Comparison of ENCODE assay signal across 32 mouse cellular contexts in genomic region chr10:87867217-87867616, GRCm38 (mm10). TPM values are rescaled to one million over a fixed set of nuclear protein-coding genes. Genes with fewer than 3 reads are reported as not detected.
DNase-seq lines count a peak whose midpoint lies in the region; ATAC-seq and TF ChIP-seq lines count a peak whose summit lies in the region.
"Had no signal": no experiment of that assay in that cellular context is flagged by ENCODE, and none has a peak within 500 bp of the region (broad histone marks: within the 10 kb centered on the region; RNA-seq: fewer than 3 reads in every experiment).

No protein-coding gene starts in this region.

- no peaks in the 10 kb centered on the region for H3K27me3 ChIP-seq in liver, adult 2 months (ENCODE audit: control insufficient read depth, insufficient read depth, low read length)
- H3K27me3 ChIP-seq in liver, embryonic 11.5 days (replicated peaks; ENCODE audit: control insufficient read depth, insufficient read depth, low read length) = no peaks in the 10 kb centered on the region
- H3K27me3 ChIP-seq in limb, embryonic 10.5 days (ENCODE audit: low read depth, poor library complexity, severe bottlenecking) = peaks cover 6% of the 10 kb centered on the region; the same call in 1 of the 2 replicates
- no peaks in the 10 kb centered on the region for H3K27me3 ChIP-seq in hindbrain, embryonic 16.5 days (replicated peaks; ENCODE audit: control insufficient read depth, insufficient read depth, low read length)
- H3K27me3 ChIP-seq in hindbrain, embryonic 11.5 days (ENCODE audit: control insufficient read depth, insufficient read depth, low read length) = no peaks in the 10 kb centered on the region
- H3K27me3 ChIP-seq: CH12.LX; forebrain, embryonic 15.5 days; liver, embryonic 13.5 days; neural tube, embryonic 12.5 days had no signal

- no peak overlapping the region for H3K4me3 ChIP-seq in liver, adult 2 months (ENCODE audit: insufficient read depth, low read depth, low read length)
- H3K4me3 ChIP-seq in liver, embryonic 11.5 days (ENCODE audit: low read depth, low read length) = no peak overlapping the region
- no peak overlapping the region for H3K4me3 ChIP-seq in limb, embryonic 10.5 days
- H3K4me3 ChIP-seq in hindbrain, embryonic 16.5 days (ENCODE audit: low read length) = no peak overlapping the region
- H3K4me3 ChIP-seq in hindbrain, embryonic 11.5 days (ENCODE audit: low read depth, low read length) = no peak overlapping the region
- H3K4me3 ChIP-seq: forebrain, embryonic 15.5 days; liver, embryonic 13.5 days; midbrain, embryonic 10.5 days; myocyte; neural tube, embryonic 12.5 days had no signal

- peak; percentile 11 for DNase-seq in adrenal gland, postnatal 14 days
- DNase-seq in adrenal gland, adult 8-10 months = no peak
- no peak for DNase-seq in liver, adult 2 months (ENCODE audit: extremely low read depth, low read depth, low spot score)
- no peak for DNase-seq in liver, embryonic 11.5 days (ENCODE audit: low spot score)
- no peak for DNase-seq in limb, embryonic 10.5 days (ENCODE audit: low spot score)
- no peak for DNase-seq in cerebellum, adult 11-12 months
- DNase-seq in hindbrain, embryonic 11.5 days (ENCODE audit: low spot score) = no peak
- DNase-seq: cerebellum, adult 9-10 months; cerebellum, postnatal 36 days; gastrocnemius, postnatal 25 days; heart, adult 18-20 months; heart, postnatal 4 days; kidney, adult 11 months; kidney, postnatal 4 days; left cerebral cortex, postnatal 4 days; liver, embryonic 13.5 days; lung, adult 2 months; lung, postnatal 10 days; right cerebral cortex, postnatal 4 days; thymus, adult 18-20 months; thymus, postnatal 25 days had no signal

- no peak overlapping the region for H3K9ac ChIP-seq in liver, adult 2 months (ENCODE audit: low read depth, low read length)
- H3K9ac ChIP-seq in liver, embryonic 11.5 days (ENCODE audit: low read depth, low read length) = no peak overlapping the region
- no peak overlapping the region for H3K9ac ChIP-seq in hindbrain, embryonic 16.5 days (ENCODE audit: low read depth, low read length)
- no peak overlapping the region for H3K9ac ChIP-seq in hindbrain, embryonic 11.5 days (ENCODE audit: low read depth, low read length)
- H3K9ac ChIP-seq: forebrain, embryonic 15.5 days; hindbrain, embryonic 14.5 days; liver, embryonic 13.5 days; neural tube, embryonic 12.5 days had no signal

- H3K4me1 ChIP-seq in liver, adult 2 months (ENCODE audit: control insufficient read depth, insufficient read depth, low read length) = peaks cover 50% of the 10 kb centered on the region
- H3K4me1 ChIP-seq in liver, embryonic 11.5 days (replicated peaks; ENCODE audit: control insufficient read depth, insufficient read depth, low read length) = no peaks in the 10 kb centered on the region
- H3K4me1 ChIP-seq in limb, embryonic 10.5 days = peaks cover 98% of the 10 kb centered on the region
- peaks cover 1% of the 10 kb centered on the region; the same call in 1 of the 2 replicates for H3K4me1 ChIP-seq in hindbrain, embryonic 16.5 days (ENCODE audit: control insufficient read depth, insufficient read depth, low read depth, low read length)
- H3K4me1 ChIP-seq in hindbrain, embryonic 11.5 days (replicated peaks; ENCODE audit: control insufficient read depth, insufficient read depth, low read length) = no peaks in the 10 kb centered on the region
- H3K4me1 ChIP-seq: liver, embryonic 13.5 days; neural tube, embryonic 12.5 days had no signal

- no peak for TF ChIP-seq POLR2A in liver, adult 2 months (IDR thresholded peaks at IDR 0.05; ENCODE audit: extremely low read depth, insufficient read depth, low read length)

- no peak for ATAC-seq in liver, embryonic 11.5 days (replicated peaks; ENCODE audit: low FRiP score)
- ATAC-seq in hindbrain, embryonic 16.5 days = no peak
- no peak for ATAC-seq in hindbrain, embryonic 11.5 days (ENCODE audit: low FRiP score)
- ATAC-seq: activated CD4-positive, CD25-positive, alpha-beta regulatory T cell, adult 4 months; forebrain, embryonic 15.5 days; inflammation-experienced regulatory T-cells, adult 6 months had no signal

- peak overlapping the region; percentile 22; the same call in 1 of the 2 replicates for H3K27ac ChIP-seq in liver, adult 2 months (replicated peaks; ENCODE audit: insufficient read depth, low read depth, low read length)
- no peak overlapping the region for H3K27ac ChIP-seq in liver, embryonic 11.5 days (ENCODE audit: low read depth, low read length)
- peak overlapping the region; percentile 64 for H3K27ac ChIP-seq in limb, embryonic 10.5 days
- no peak overlapping the region for H3K27ac ChIP-seq in hindbrain, embryonic 16.5 days (ENCODE audit: low read depth, low read length)
- no peak overlapping the region for H3K27ac ChIP-seq in hindbrain, embryonic 11.5 days (ENCODE audit: low read depth, low read length)
- H3K27ac ChIP-seq: forebrain, embryonic 15.5 days; hindbrain, embryonic 14.5 days; liver, embryonic 13.5 days; midbrain, embryonic 10.5 days; neural tube, embryonic 12.5 days; stomach, postnatal 0 days had no signal

- H3K4me2 ChIP-seq in liver, embryonic 11.5 days = no peak overlapping the region
- no peak overlapping the region for H3K4me2 ChIP-seq in hindbrain, embryonic 16.5 days (ENCODE audit: low read length)
- H3K4me2 ChIP-seq in hindbrain, embryonic 11.5 days (replicated peaks; ENCODE audit: low read depth, low read length) = no peak overlapping the region
- H3K4me2 ChIP-seq: forebrain, embryonic 15.5 days; heart, embryonic 11.5 days; hindbrain, embryonic 14.5 days; liver, embryonic 13.5 days; neural tube, embryonic 12.5 days had no signal

- 86% methylated on average over 2 of the region's 2 CpGs for WGBS in liver, adult 2 months
- WGBS in liver, embryonic 11.5 days = 78% methylated on average over 2 of the region's 2 CpGs
- WGBS in limb, embryonic 10.5 days = 22% methylated on average over 2 of the region's 2 CpGs
- 80% methylated on average over 2 of the region's 2 CpGs for WGBS in hindbrain, embryonic 16.5 days
- 83% methylated on average over 2 of the region's 2 CpGs for WGBS in hindbrain, embryonic 11.5 days

- peaks cover 80% of the 10 kb centered on the region for H3K36me3 ChIP-seq in liver, adult 2 months (ENCODE audit: control insufficient read depth, insufficient read depth, low read length)
- H3K36me3 ChIP-seq in liver, embryonic 11.5 days (ENCODE audit: control insufficient read depth, insufficient read depth, low read length) = no peaks in the 10 kb centered on the region
- H3K36me3 ChIP-seq in limb, embryonic 10.5 days = no peaks in the 10 kb centered on the region
- no peaks in the 10 kb centered on the region for H3K36me3 ChIP-seq in hindbrain, embryonic 16.5 days (ENCODE audit: control insufficient read depth, insufficient read depth, low read length)
- H3K36me3 ChIP-seq in hindbrain, embryonic 11.5 days (ENCODE audit: control insufficient read depth, insufficient read depth, low read length) = no peaks in the 10 kb centered on the region
- H3K36me3 ChIP-seq: forebrain, embryonic 15.5 days; liver, embryonic 13.5 days; midbrain, embryonic 10.5 days; neural tube, embryonic 12.5 days had no signal

- no peak for TF ChIP-seq CTCF in liver, adult 2 months (IDR thresholded peaks at IDR 0.05; ENCODE audit: low read depth, low read length)

- no peaks in the 10 kb centered on the region for H3K9me3 ChIP-seq in liver, embryonic 11.5 days (ENCODE audit: control insufficient read depth, low read length)
- no peaks in the 10 kb centered on the region for H3K9me3 ChIP-seq in limb, embryonic 10.5 days (replicated peaks)
- no peaks in the 10 kb centered on the region for H3K9me3 ChIP-seq in hindbrain, embryonic 16.5 days (ENCODE audit: control insufficient read depth, low read length)
- H3K9me3 ChIP-seq in hindbrain, embryonic 11.5 days (ENCODE audit: control insufficient read depth, low read length) = no peaks in the 10 kb centered on the region
- H3K9me3 ChIP-seq: forebrain, embryonic 15.5 days; liver, embryonic 13.5 days; midbrain, embryonic 10.5 days; neural tube, embryonic 12.5 days had no signal

- H3K79me2 ChIP-seq in liver, adult 2 months (ENCODE audit: control insufficient read depth, insufficient read depth, low read length) = peaks cover 7% of the 10 kb centered on the region; the same call in 1 of the 2 replicates

RNA-seq across cellular contexts. Expression of gene Igf1, which starts 9.2 kb away (rescaled TPM):
- 23.4 and 112 TPM in 2 replicates for total RNA-seq in adrenal gland, postnatal 14 days (2021)
- 10 to 100 TPM; 12.3 to 27.5 (median 16.2) TPM for total RNA-seq in adrenal gland, adult 8-10 months (2022)
- 244 and 252 TPM in 2 replicates for total RNA-seq in liver, adult 2 months (2014; rRNA removed)
- polyA plus RNA-seq in liver, adult 2 months (2012; rRNA removed) = 1,223 and 1,483 TPM in 2 replicates
- 21.8 and 22.6 TPM in 2 replicates for polyA plus RNA-seq in liver, embryonic 11.5 days (2014; fragmentation: Nextera tagmentation; extraction: Ambion mirVana)
- 17.5 and 58.7 TPM in 2 replicates for polyA plus RNA-seq in limb, embryonic 10.5 days (2016; fragmentation: Nextera tagmentation; extraction: Ambion mirVana)
- polyA plus RNA-seq in hindbrain, embryonic 16.5 days (2015; fragmentation: Nextera tagmentation; extraction: Ambion mirVana) = 15.7 and 16.6 TPM in 2 replicates
- 32.7 and 33.8 TPM in 2 replicates for polyA plus RNA-seq in hindbrain, embryonic 11.5 days (2014; fragmentation: Nextera tagmentation; extraction: Ambion mirVana)
- total RNA-seq: CH12.LX had no signal

Comparison
In these comparisons a context has a peak if more than half of its experiments do, and no peak if none do; other contexts are left out.
1. H3K27ac ChIP-seq: peak in liver, adult 2 months (single experiment) and limb, embryonic 10.5 days (single experiment); none in liver, embryonic 11.5 days (single experiment), hindbrain, embryonic 16.5 days (single experiment) and hindbrain, embryonic 11.5 days (single experiment).
2. RNA of gene Igf1, which starts 9.2 kb away (polyA plus RNA-seq): 1,223 to 1,483 TPM in liver, adult 2 months; 17.5 to 58.7 TPM in limb, embryonic 10.5 days, 32.7 to 33.8 TPM in hindbrain, embryonic 11.5 days, 21.8 to 22.6 TPM in liver, embryonic 11.5 days and 15.7 to 16.6 TPM in hindbrain, embryonic 16.5 days; every median in the first group is over 10 times any median in the second.